ENCODE assay signal across 9 mouse cellular contexts in genomic region chr3:145963101-145964017, GRCm38 (mm10). TPM values are rescaled to one million over a fixed set of nuclear protein-coding genes. Genes with fewer than 3 reads are reported as not detected.
A peak's percentile ranks its signal among the peaks of the same experiment; 100 is the strongest.
DNase-seq lines count a peak whose midpoint lies in the region; ATAC-seq lines count a peak whose summit lies in the region.
"Had no signal": no experiment of that assay in that cellular context is flagged by ENCODE, and none has a peak within 500 bp of the region (broad histone marks: within the 10 kb centered on the region; RNA-seq: fewer than 3 reads in every experiment).

No protein-coding gene starts in this region.

- ATAC-seq in forebrain, embryonic 16.5 days, result no peak
- no peak for ATAC-seq in limb, embryonic 11.5 days (ENCODE audit: insufficient number of reproducible peaks, low FRiP score, low TSS enrichment, low read depth)

- peaks cover 6% of the 10 kb centered on the region; the same call in 1 of the 2 replicates for H3K9me3 ChIP-seq in forebrain, embryonic 10.5 days
- H3K9me3 ChIP-seq in forebrain, embryonic 16.5 days (ENCODE audit: control insufficient read depth, low read length), result no peaks in the 10 kb centered on the region
- H3K9me3 ChIP-seq in limb, embryonic 11.5 days (ENCODE audit: control insufficient read depth, low read length), result no peaks in the 10 kb centered on the region
- peaks cover 2% of the 10 kb centered on the region; the same call in 1 of the 2 replicates for H3K9me3 ChIP-seq in midbrain, embryonic 10.5 days (replicated peaks)

- no peaks in the 10 kb centered on the region for H3K36me3 ChIP-seq in forebrain, embryonic 10.5 days (replicated peaks)
- H3K36me3 ChIP-seq in forebrain, embryonic 16.5 days (ENCODE audit: control insufficient read depth, insufficient read depth), result no peaks in the 10 kb centered on the region
- no peaks in the 10 kb centered on the region for H3K36me3 ChIP-seq in limb, embryonic 11.5 days (ENCODE audit: control insufficient read depth, insufficient read depth, low read length)
- H3K36me3 ChIP-seq in midbrain, embryonic 10.5 days, result no peaks in the 10 kb centered on the region

- peak overlapping the region; percentile 39 for H3K4me3 ChIP-seq in forebrain, embryonic 10.5 days
- H3K4me3 ChIP-seq in forebrain, embryonic 16.5 days (replicated peaks; ENCODE audit: low read length), result no peak overlapping the region
- H3K4me3 ChIP-seq in limb, embryonic 11.5 days (ENCODE audit: low read depth, low read length), result no peak overlapping the region
- peak overlapping the region; percentile 41 for H3K4me3 ChIP-seq in midbrain, embryonic 10.5 days
- H3K4me3 ChIP-seq: erythroblast, embryonic 14.5 days had no signal

- H3K27ac ChIP-seq in forebrain, embryonic 10.5 days, result no peak overlapping the region
- H3K27ac ChIP-seq in forebrain, embryonic 16.5 days (ENCODE audit: low read length), result no peak overlapping the region
- H3K27ac ChIP-seq in limb, embryonic 11.5 days (replicated peaks; ENCODE audit: low read depth, low read length), result no peak overlapping the region
- no peak overlapping the region; the same call in 1 of the 2 replicates for H3K27ac ChIP-seq in midbrain, embryonic 10.5 days (replicated peaks)

- peaks cover 30% of the 10 kb centered on the region for H3K4me1 ChIP-seq in forebrain, embryonic 10.5 days
- peaks cover 8% of the 10 kb centered on the region for H3K4me1 ChIP-seq in forebrain, embryonic 16.5 days (replicated peaks; ENCODE audit: control insufficient read depth, insufficient read depth, low read length)
- H3K4me1 ChIP-seq in limb, embryonic 11.5 days (ENCODE audit: control insufficient read depth, insufficient read depth, low read length), result peaks cover 9% of the 10 kb centered on the region; the same call in 1 of the 2 replicates
- peaks cover 27% of the 10 kb centered on the region for H3K4me1 ChIP-seq in midbrain, embryonic 10.5 days

- no peak overlapping the region for H3K9ac ChIP-seq in forebrain, embryonic 16.5 days (replicated peaks; ENCODE audit: low read depth, low read length)
- no peak overlapping the region for H3K9ac ChIP-seq in limb, embryonic 11.5 days (ENCODE audit: low read length)

- H3K4me2 ChIP-seq in forebrain, embryonic 16.5 days (ENCODE audit: low read length), result no peak overlapping the region; the same call in 1 of the 2 replicates
- H3K4me2 ChIP-seq in limb, embryonic 11.5 days (ENCODE audit: low read depth, severe bottlenecking), result 0 out of 2 replicates have a peak overlapping the region, but pooled peaks have one; percentile 20

- DNase-seq in forebrain, embryonic 10.5 days (ENCODE audit: extremely low spot score, low spot score), result no peak
- peak; percentile 56 for DNase-seq in heart, postnatal 4 days
- peak; percentile 56 for DNase-seq in limb, embryonic 11.5 days (ENCODE audit: low spot score)
- DNase-seq in midbrain, embryonic 10.5 days (ENCODE audit: low spot score), result peak; percentile 32
- no peak for DNase-seq in natural killer cell, adult 2 months (ENCODE audit: low spot score in 2 of 2)
- no peak for DNase-seq in cerebellum, postnatal 25 days
- DNase-seq in right cerebral cortex, adult 18-20 months, result no peak

- 10% methylated on average over 31 of the region's 31 CpGs for WGBS in forebrain, embryonic 10.5 days
- WGBS in forebrain, embryonic 16.5 days, result 16% methylated on average over 31 of the region's 31 CpGs
- 10% methylated on average over 31 of the region's 31 CpGs for WGBS in limb, embryonic 11.5 days
- 16% methylated on average over 31 of the region's 31 CpGs for WGBS in midbrain, embryonic 10.5 days

- H3K27me3 ChIP-seq in forebrain, embryonic 10.5 days (ENCODE audit: poor library complexity, severe bottlenecking), result peaks cover 48% of the 10 kb centered on the region
- peaks cover 18% of the 10 kb centered on the region for H3K27me3 ChIP-seq in forebrain, embryonic 16.5 days (replicated peaks; ENCODE audit: control insufficient read depth, insufficient read depth, low read length)
- peaks cover 18% of the 10 kb centered on the region for H3K27me3 ChIP-seq in limb, embryonic 11.5 days (ENCODE audit: control insufficient read depth, insufficient read depth, low read length)
- H3K27me3 ChIP-seq in midbrain, embryonic 10.5 days (ENCODE audit: low read depth, poor library complexity, severe bottlenecking), result peaks cover 49% of the 10 kb centered on the region

RNA-seq across cellular contexts. Expression of gene Syde2, which starts 24.3 kb away (rescaled TPM):
- 1.2 and 1.5 TPM in 2 replicates for polyA plus RNA-seq in forebrain, embryonic 10.5 days (2016; fragmentation: Nextera tagmentation; extraction: Ambion mirVana)
- polyA plus RNA-seq in forebrain, embryonic 16.5 days (2015; fragmentation: Nextera tagmentation; extraction: Ambion mirVana), result 0.61 and 0.82 TPM in 2 replicates
- total RNA-seq in heart, postnatal 4 days (2021), result 10 to 100 TPM; 33.2 to 35.2 TPM
- 1.8 and 2.1 TPM in 2 replicates for polyA plus RNA-seq in limb, embryonic 11.5 days (2014; fragmentation: Nextera tagmentation; extraction: Ambion mirVana)
- polyA plus RNA-seq in midbrain, embryonic 10.5 days (2016; fragmentation: Nextera tagmentation; extraction: Ambion mirVana), result 0.53 and 0.95 TPM in 2 replicates
- polyA plus RNA-seq: erythroblast, embryonic 14.5 days had no signal

RNA-seq across cellular contexts. Expression of gene 2410004B18Rik, which starts 25.5 kb away (rescaled TPM):
- 49.0 and 51.5 TPM in 2 replicates for polyA plus RNA-seq in forebrain, embryonic 10.5 days (2016; fragmentation: Nextera tagmentation; extraction: Ambion mirVana)
- 75.8 and 81.0 TPM in 2 replicates for polyA plus RNA-seq in forebrain, embryonic 16.5 days (2015; fragmentation: Nextera tagmentation; extraction: Ambion mirVana)
- 10 to 100 TPM; 24.8 to 25.5 TPM for total RNA-seq in heart, postnatal 4 days (2021)
- 55.1 and 61.3 TPM in 2 replicates for polyA plus RNA-seq in limb, embryonic 11.5 days (2014; fragmentation: Nextera tagmentation; extraction: Ambion mirVana)
- 50.6 and 51.1 TPM in 2 replicates for polyA plus RNA-seq in midbrain, embryonic 10.5 days (2016; fragmentation: Nextera tagmentation; extraction: Ambion mirVana)

RNA-seq across cellular contexts. Expression of gene Bcl10, which starts 40.8 kb away (rescaled TPM):
- polyA plus RNA-seq in forebrain, embryonic 10.5 days (2016; fragmentation: Nextera tagmentation; extraction: Ambion mirVana), result 46.5 and 46.8 TPM in 2 replicates
- polyA plus RNA-seq in forebrain, embryonic 16.5 days (2015; fragmentation: Nextera tagmentation; extraction: Ambion mirVana), result 38.6 and 49.2 TPM in 2 replicates
- 10 to 100 TPM; 25.5 to 27.4 TPM for total RNA-seq in heart, postnatal 4 days (2021)
- 54.7 and 57.7 TPM in 2 replicates for polyA plus RNA-seq in limb, embryonic 11.5 days (2014; fragmentation: Nextera tagmentation; extraction: Ambion mirVana)
- polyA plus RNA-seq in midbrain, embryonic 10.5 days (2016; fragmentation: Nextera tagmentation; extraction: Ambion mirVana), result 43.9 and 44.3 TPM in 2 replicates

Comparison
In these comparisons a context has a peak if more than half of its experiments do, and no peak if none do; other contexts are left out.
1. H3K4me3 ChIP-seq: peak in forebrain, embryonic 10.5 days (single experiment) and midbrain, embryonic 10.5 days (single experiment); none in forebrain, embryonic 16.5 days (single experiment) and limb, embryonic 11.5 days (single experiment).
2. DNase-seq: peak in heart, postnatal 4 days (single experiment), limb, embryonic 11.5 days (single experiment) and midbrain, embryonic 10.5 days (single experiment); none in forebrain, embryonic 10.5 days (single experiment), natural killer cell, adult 2 months (0 of 2), cerebellum, postnatal 25 days (0 of 2) and right cerebral cortex, adult 18-20 months (single experiment).